Mouse (Mus musculus): Measurements from ENCODE around the gene Tmem175. TPM values are rescaled to one million over a fixed set of nuclear protein-coding genes. Genes with fewer than 3 reads are reported as not detected.

Tmem175 gene
- total RNA-seq, 4 experiments from 2014 or later, result 6.9 to 9.2 (median 8.0) TPM

- DNase-seq (ENCODE audit: low spot score in 2 of 2), result no peak
Measured at GRCm38 (mm10) chr5:108653341-108653740, 23.8 kb downstream of the Tmem175 start.

GRCm38 (mm10) chr5:108654444-108654990, 24.9 kb downstream of the Tmem175 start:
- no peak for DNase-seq (ENCODE audit: low spot score in 2 of 2)

GRCm38 (mm10) chr5:108655381-108655780, 25.8 kb downstream of the Tmem175 start:
- no peak for DNase-seq (ENCODE audit: low spot score in 2 of 2)

GRCm38 (mm10) chr5:108655891-108656650, 26.5 kb downstream of the Tmem175 start:
- DNase-seq (ENCODE audit: low spot score in 2 of 2), result no peak

GRCm38 (mm10) chr5:108657406-108657805, 27.8 kb downstream of the Tmem175 start:
- no peak for DNase-seq (ENCODE audit: low spot score in 2 of 2)

- no peak for DNase-seq (ENCODE audit: low spot score in 2 of 2)
Measured at GRCm38 (mm10) chr5:108658611-108659010, 29.0 kb downstream of the Tmem175 start.

- DNase-seq (ENCODE audit: low spot score in 2 of 2), result no peak
Measured at GRCm38 (mm10) chr5:108659698-108660631, 30.4 kb downstream of the Tmem175 start, which contains the start of gene Idua. Gene Idua, plus strand, starts transcription at chr5:108660331.

- peak; percentile 83 to 90 for DNase-seq (ENCODE audit: low spot score in 2 of 2)
Measured at GRCm38 (mm10) chr5:108660632-108661268, 31.2 kb downstream of the Tmem175 start.

GRCm38 (mm10) chr5:108662772-108663171, 33.2 kb downstream of the Tmem175 start:
- DNase-seq (ENCODE audit: low spot score in 2 of 2), result no peak

- no peak for DNase-seq (ENCODE audit: low spot score in 2 of 2)
Measured at GRCm38 (mm10) chr5:108665066-108665465, 35.5 kb downstream of the Tmem175 start.

- no peak for DNase-seq (ENCODE audit: low spot score in 2 of 2)
Measured at GRCm38 (mm10) chr5:108667370-108667769, 37.8 kb downstream of the Tmem175 start.

- DNase-seq (ENCODE audit: low spot score in 2 of 2), result no peak
Measured at GRCm38 (mm10) chr5:108668387-108668932, 38.9 kb downstream of the Tmem175 start.

GRCm38 (mm10) chr5:108668977-108669936, 39.7 kb downstream of the Tmem175 start, which contains the start of gene Dgkq:
Gene Dgkq, minus strand, starts transcription at chr5:108669672.
- peak; percentile 88 for DNase-seq (ENCODE audit: low spot score in 2 of 2)

GRCm38 (mm10) chr5:108669986-108670385, 40.4 kb downstream of the Tmem175 start:
- no peak for DNase-seq (ENCODE audit: low spot score in 2 of 2)

- DNase-seq (ENCODE audit: low spot score in 2 of 2), result no peak
Measured at GRCm38 (mm10) chr5:108670785-108671184, 41.2 kb downstream of the Tmem175 start.

GRCm38 (mm10) chr5:108671757-108672156, 42.2 kb downstream of the Tmem175 start:
- DNase-seq (ENCODE audit: low spot score in 2 of 2), result no peak

- DNase-seq (ENCODE audit: low spot score in 2 of 2), result no peak
Measured at GRCm38 (mm10) chr5:108674624-108675023, 45.1 kb downstream of the Tmem175 start.

- no peak for DNase-seq (ENCODE audit: low spot score in 2 of 2)
Measured at GRCm38 (mm10) chr5:108675251-108675816, 45.8 kb downstream of the Tmem175 start, which contains the start of gene Slc26a1. Gene Slc26a1, minus strand, starts transcription at chr5:108675569.

GRCm38 (mm10) chr5:108676772-108677498, 47.4 kb downstream of the Tmem175 start:
- DNase-seq (ENCODE audit: low spot score in 2 of 2), result no peak
